Mouse (Mus musculus) testis, adult 2 months (tissue): ENCODE measurements around the gene Itch. TPM values are rescaled to one million over a fixed set of nuclear protein-coding genes. Genes with fewer than 3 reads are reported as not detected.

Experiments used
- H3K27ac ChIP-seq: fragments of 200-500 bp; 2 replicates; pipeline ENCODE4 v1.5.1; 2012; ENCODE audit warnings: low read depth, low read length; ENCODE audit not compliant: control insufficient read depth, insufficient read depth
- H3K27me3 ChIP-seq: fragments of 200-500 bp; 2 replicates; pipeline ENCODE4 v1.6.1; 2012; ENCODE audit warnings: mild to moderate bottlenecking, low read length, moderate library complexity; ENCODE audit not compliant: control insufficient read depth, insufficient read depth
- H3K36me3 ChIP-seq: fragments of 200-500 bp; 2 replicates; pipeline ENCODE4 v1.6.1; 2012; ENCODE audit warnings: mild to moderate bottlenecking, low read length; ENCODE audit not compliant: control insufficient read depth, insufficient read depth
- H3K4me1 ChIP-seq: fragments of 200-500 bp; 2 replicates; pipeline ENCODE4 v1.6.1; 2012; ENCODE audit warnings: low read length; ENCODE audit not compliant: control insufficient read depth, insufficient read depth
- H3K4me3 ChIP-seq: fragments of 200-500 bp; 2 replicates; pipeline ENCODE4 v1.5.1; 2012; ENCODE audit warnings: low read depth, mild to moderate bottlenecking, low read length, moderate library complexity, mixed read lengths; ENCODE audit not compliant: control insufficient read depth
- CTCF ChIP-seq: fragments of 200-500 bp; IDR thresholded peaks from 2 replicates; pipeline ENCODE4 v1.5.1; 2012; ENCODE audit warnings: low read depth, mild to moderate bottlenecking, inconsistent platforms, low read length, moderate library complexity; ENCODE audit not compliant: control insufficient read depth, insufficient read depth, insufficient replicate concordance
- POLR2A ChIP-seq: fragments of 200-500 bp; IDR thresholded peaks from 2 replicates; pipeline ENCODE4 v1.6.1; 2012; ENCODE audit warnings: low read depth, mild to moderate bottlenecking, inconsistent platforms, low read length, moderate library complexity; ENCODE audit not compliant: control insufficient read depth
- polyA plus RNA-seq: library from polyadenylated mRNA; depleted of rRNA; stranded (reverse); fragments of >200 nt; gene quantifications from 2 replicates; pipeline ENCODE4 v1.2.3, GENCODE M21; 2012

Gene Itch
- polyA plus RNA-seq, 1 experiment: 8.1 TPM

- TF ChIP-seq CTCF: no peak
- TF ChIP-seq POLR2A: no peak
These were observed 89.8 kb downstream of the Itch start for GRCm38 (mm10) chr2:155223145-155223544.

GRCm38 (mm10) chr2:155224721-155225120 is 91.4 kb downstream of the Itch start:
- Histone ChIP-seq H3K27ac (no peak overlapping the region), H3K4me1 (no peaks in the 10 kb centered on the region), H3K27me3 (no peaks in the 10 kb centered on the region), H3K4me3 (no peak overlapping the region), H3K36me3 (peaks cover 5% of the 10 kb centered on the region; the same call in 1 of the 2 replicates)
- no peak for TF ChIP-seq POLR2A
- no peak for TF ChIP-seq CTCF

More at GRCm38 (mm10) chr2:155223145-155223544, 89.8 kb downstream of the Itch start:
- H3K36me3 ChIP-seq: peaks cover 6% of the 10 kb centered on the region
- no peaks in the 10 kb centered on the region for H3K27me3 ChIP-seq
- no peaks in the 10 kb centered on the region for H3K4me1 ChIP-seq
- no peak overlapping the region for H3K4me3 ChIP-seq
- no peak overlapping the region for H3K27ac ChIP-seq

GRCm38 (mm10) chr2:155235746-155236361 is 102.5 kb downstream of the Itch start:
- TF ChIP-seq CTCF: no peak
- no peak for TF ChIP-seq POLR2A
- Histone ChIP-seq H3K27me3 (no peaks in the 10 kb centered on the region), H3K27ac (peak overlapping the region; percentile 91), H3K4me3 (peak overlapping the region; percentile 94), H3K36me3 (no peaks in the 10 kb centered on the region), H3K4me1 (peaks cover 9% of the 10 kb centered on the region)

- TF ChIP-seq POLR2A: peak; percentile 91
- TF ChIP-seq CTCF: no peak
- peak within 1 kb of the TSS; percentile 94 for H3K4me3 ChIP-seq
- no peaks in the 10 kb centered on the region for H3K27me3 ChIP-seq
- no peaks in the 10 kb centered on the region for H3K36me3 ChIP-seq
- H3K4me1 ChIP-seq: peaks cover 9% of the 10 kb centered on the region
- H3K27ac ChIP-seq: peak within 1 kb of the TSS; percentile 91
These were observed 103.2 kb downstream of the Itch start, which contains the start of gene Dynlrb1 for GRCm38 (mm10) chr2:155236362-155236992. Gene Dynlrb1 (plus strand): TSS chr2:155236533.

GRCm38 (mm10) chr2:155237276-155237675 is 104.0 kb downstream of the Itch start:
- TF ChIP-seq CTCF (no peak), POLR2A (no peak)
- Histone ChIP-seq H3K27ac (no peak overlapping the region), H3K4me1 (peaks cover 9% of the 10 kb centered on the region), H3K4me3 (peak overlapping the region; percentile 39), H3K36me3 (no peaks in the 10 kb centered on the region), H3K27me3 (no peaks in the 10 kb centered on the region)

GRCm38 (mm10) chr2:155240915-155241314 is 107.6 kb downstream of the Itch start:
- Histone ChIP-seq H3K4me1 (peaks cover 9% of the 10 kb centered on the region), H3K27ac (no peak overlapping the region), H3K27me3 (no peaks in the 10 kb centered on the region), H3K36me3 (no peaks in the 10 kb centered on the region), H3K4me3 (no peak overlapping the region)
- TF ChIP-seq CTCF: no peak
- no peak for TF ChIP-seq POLR2A

- TF ChIP-seq CTCF (no peak), POLR2A (no peak)
- no peaks in the 10 kb centered on the region for H3K27me3 ChIP-seq
- no peaks in the 10 kb centered on the region for H3K36me3 ChIP-seq
- peaks cover 4% of the 10 kb centered on the region for H3K4me1 ChIP-seq
- H3K4me3 ChIP-seq: no peak overlapping the region
- H3K27ac ChIP-seq: no peak overlapping the region
These were observed 109.1 kb downstream of the Itch start for GRCm38 (mm10) chr2:155242296-155242855.
